Mouse (Mus musculus): Measurements from ENCODE around the gene Ubtd2.

Gene Ubtd2

DNA sequence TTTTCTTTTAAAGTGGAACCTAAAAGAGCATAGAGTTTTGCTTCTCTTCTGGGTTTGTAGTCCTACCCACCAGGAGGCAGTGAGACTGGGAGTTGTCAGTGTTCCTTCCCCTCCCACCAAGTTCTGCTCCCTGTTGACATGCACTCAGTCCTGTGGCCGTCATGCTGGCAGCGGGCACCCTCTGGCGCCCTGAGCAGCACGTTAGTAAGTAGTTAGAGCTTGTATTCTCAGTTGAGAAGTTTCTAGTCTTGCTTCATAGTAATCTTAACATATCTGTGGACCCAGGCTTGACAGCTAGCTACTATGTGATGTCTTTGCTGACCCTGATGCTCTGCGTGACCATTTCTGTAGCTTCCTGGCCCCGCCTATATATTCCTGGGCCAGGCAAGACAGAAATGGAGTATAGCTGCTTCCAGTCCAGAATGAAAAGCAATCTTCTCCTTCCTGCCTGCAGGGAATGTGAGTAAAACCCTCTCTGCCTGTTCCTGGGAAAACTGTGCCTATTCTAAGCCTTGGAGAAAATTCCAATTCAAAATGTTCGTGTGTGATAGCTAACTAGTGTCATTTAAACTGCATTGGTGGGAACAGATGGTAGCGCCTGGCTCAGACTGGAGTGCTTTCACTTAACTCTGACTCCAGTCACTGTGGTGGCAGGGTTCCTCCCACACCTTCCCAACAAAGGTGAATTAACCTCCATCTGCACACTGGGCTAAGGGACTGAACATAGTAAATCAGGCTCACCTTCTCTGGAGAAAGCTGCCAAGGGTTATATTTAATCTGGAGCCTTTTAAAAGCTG, 61.9 kb downstream of the Ubtd2 start:
- no peak for DNase-seq (ENCODE audit: low read depth, low spot score)

DNA sequence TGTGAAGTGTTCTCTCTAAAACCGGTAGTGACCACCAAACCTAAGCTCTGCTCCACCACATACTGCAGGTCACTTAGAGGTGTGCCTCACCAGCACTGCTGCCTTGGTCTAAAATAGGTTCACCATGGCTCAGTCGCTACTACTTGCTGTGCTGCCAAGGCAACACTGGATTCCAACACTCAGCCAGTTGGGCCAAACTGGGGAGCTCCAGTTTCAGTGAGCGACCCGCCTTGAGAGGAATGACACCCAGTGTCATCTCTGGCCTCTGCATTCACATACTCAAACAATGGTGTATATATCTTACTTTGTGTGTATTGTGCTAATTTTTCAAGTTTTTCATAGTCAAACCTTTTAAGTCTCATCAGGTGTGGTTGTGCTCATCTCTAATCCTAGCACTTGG, 63.6 kb downstream of the Ubtd2 start:
- no peak for DNase-seq (ENCODE audit: low read depth, low spot score)

- DNase-seq (ENCODE audit: low read depth, low spot score): no peak
Observed at GRCm38 (mm10) chr11:32519354-32519753, 64.2 kb downstream of the Ubtd2 start.

GRCm38 (mm10) chr11:32521246-32521645, 66.1 kb downstream of the Ubtd2 start:
- no peak for DNase-seq (ENCODE audit: low read depth, low spot score)

GRCm38 (mm10) chr11:32524122-32524920, 69.2 kb downstream of the Ubtd2 start:
- DNase-seq (ENCODE audit: low read depth, low spot score): no peak

DNA sequence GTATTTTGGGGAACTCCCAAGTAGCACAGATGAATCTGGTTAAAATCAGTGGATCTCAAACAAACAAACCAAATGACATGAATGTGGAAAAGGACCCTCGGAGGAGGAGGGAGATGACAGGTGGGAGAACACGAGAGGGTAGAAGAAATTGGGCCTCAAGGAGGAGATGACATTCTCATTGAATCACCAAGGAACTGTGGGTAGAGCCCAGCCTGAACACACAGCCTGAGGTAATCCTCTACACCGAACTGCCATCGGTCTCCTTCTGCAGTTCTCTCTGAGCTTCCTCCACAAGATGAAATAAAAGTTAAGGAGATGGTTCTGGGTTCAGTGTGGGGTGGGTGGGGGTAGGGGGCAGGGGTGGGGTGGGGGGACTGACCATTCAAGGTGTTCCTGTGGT, 71.8 kb downstream of the Ubtd2 start:
- no peak for DNase-seq (ENCODE audit: low read depth, low spot score)

DNA sequence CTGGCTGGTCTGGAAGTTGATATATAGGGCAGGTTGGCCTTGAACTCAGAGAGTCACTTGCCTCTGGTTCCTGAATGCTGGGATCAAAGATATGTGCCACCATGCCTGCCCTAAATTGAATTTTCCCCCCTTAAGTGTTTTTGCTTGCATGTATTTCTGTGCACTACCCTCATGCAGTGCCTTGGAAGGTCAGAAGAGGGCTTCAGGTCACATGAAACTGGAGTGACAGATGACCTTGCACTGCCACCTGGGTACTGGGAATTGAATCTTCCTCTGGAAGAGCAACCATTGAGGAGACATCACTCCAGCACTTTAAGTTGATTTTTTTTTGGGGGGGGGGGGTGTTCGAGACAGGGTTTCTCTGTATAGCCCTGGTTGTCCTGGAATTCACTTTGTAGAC, 75.0 kb downstream of the Ubtd2 start:
- DNase-seq (ENCODE audit: low read depth, low spot score): no peak

GRCm38 (mm10) chr11:32531871-32532764, 76.9 kb downstream of the Ubtd2 start, which contains the start of gene Efcab9:
Gene Efcab9, minus strand, starts transcription at chr11:32532081.
- DNase-seq (ENCODE audit: low read depth, low spot score): no peak

DNA sequence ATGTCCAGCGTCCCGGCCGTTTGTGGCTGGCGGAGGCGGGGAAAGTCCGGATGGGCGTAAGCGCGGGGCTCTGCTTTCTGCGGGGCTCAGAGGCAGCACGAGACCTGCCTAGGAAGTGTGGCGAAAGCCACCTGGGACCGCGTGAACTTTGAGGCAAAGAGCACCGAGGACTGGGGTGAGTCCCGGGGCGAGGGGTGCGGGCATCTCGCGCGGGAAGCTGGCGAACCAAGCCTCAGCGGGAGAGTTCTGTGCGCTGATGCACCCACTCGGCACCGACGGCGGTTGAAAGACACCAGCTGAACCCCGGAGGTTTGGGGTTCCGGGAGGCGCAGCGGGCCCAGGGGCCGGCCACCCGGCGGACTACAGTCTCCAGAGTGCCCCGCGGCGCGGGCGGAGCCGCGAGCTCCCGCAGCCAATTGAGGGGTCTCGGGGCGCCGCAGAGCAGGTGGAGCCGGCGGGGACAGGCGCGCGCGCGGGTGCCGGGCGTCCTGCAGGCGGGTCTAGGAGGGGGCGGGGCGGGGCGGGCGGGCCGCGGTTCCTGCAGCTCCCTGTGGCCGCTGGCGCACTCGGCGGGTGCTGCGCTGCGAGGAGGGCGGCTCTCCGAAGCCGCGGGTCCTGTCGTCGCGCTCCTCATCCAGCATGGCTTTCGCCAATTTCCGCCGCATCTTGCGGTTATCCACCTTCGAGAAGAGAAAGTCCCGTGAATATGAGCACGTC, 77.8 kb downstream of the Ubtd2 start, which contains the start of gene Stk10:
Stk10 (plus strand) TSS at position 541 of the 717 bp plus-strand sequence.
- DNase-seq (ENCODE audit: low read depth, low spot score): peak; percentile 72

DNA sequence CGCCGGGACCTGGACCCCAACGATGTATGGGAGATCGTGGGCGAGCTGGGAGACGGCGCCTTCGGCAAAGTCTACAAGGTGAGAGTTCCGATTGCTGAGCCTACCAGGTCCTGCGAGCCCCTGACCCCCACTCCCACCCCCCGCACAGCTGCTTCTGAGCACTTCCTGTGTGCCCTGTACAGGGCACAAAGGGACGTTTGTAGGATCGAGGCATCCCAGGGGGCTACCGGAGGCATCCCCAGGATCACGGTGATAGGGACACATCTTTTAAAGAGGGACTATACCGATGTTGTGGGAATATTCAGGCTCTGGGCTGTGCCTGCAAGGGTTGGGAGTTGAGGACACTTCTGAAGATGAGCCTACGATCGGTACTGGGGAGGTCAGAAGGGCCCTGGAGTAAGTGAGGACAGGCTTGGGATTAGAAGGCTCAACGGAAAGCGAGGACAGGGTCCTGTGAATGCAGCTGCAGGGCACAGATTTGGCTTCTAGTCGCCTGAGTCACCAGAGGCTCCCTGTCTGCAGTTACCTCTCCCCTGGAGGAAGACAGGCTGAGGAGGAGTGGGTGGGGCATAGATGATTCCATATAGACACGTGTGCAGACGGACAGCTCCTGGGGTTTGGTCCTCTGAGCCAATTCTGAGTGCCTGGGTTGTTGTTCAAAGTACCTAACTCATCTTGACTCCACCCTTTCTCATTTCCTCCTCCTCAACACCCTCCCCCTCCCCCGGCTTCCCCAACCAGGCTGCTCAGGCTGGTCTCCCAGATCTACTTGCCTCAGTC, 78.5 kb downstream of the Ubtd2 start:
- DNase-seq (ENCODE audit: low read depth, low spot score): no peak

DNA sequence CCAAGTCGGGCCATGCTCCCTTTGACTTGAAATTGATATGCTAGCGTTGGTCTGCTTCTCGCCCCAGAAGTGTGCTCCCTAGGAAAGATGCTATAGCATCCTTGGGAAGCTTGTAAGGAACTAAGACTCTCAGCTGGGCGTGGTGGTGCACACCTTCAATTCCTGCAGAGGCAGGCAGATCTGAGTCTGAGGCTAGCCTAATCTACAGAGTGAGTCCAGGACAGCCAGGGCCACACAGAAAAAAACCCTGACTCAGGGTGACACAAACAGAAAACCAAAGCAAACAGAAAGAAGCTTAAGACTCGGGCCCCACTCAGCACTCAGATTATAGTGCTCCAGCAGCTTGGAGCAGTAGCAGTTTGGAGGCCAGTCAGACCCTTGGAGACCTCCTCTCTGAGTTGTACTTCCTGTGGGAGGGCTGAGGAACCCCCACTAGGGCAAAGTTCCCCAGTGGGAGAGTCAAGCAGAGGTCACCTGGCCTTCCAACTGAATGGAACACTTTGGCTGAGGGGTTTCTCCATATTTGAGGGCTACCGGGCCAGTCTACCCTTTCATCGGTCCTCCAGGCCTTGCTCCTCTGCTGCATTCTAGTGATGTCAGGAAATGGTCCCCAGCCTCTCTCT, 79.4 kb downstream of the Ubtd2 start:
- no peak for DNase-seq (ENCODE audit: low read depth, low spot score)

DNA sequence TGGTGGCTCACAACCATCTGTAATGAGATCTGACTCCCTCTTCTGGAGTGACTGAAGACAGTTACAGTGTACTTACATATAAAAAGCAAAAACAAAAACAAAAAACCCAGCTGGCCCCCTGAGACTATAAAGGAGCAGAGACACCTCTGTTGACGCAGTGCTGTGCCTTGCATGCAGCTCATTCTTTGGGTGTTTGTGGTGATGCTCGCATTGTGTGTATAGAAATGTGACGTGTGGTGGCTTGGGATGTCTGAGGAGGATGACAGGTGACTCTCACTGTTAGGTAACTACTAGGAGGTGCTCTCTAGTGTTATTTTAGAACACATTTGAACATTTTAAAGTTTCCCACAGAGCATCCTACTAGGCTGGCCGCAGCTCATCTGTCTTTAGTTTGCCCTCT, 80.5 kb downstream of the Ubtd2 start:
- no peak for DNase-seq (ENCODE audit: low read depth, low spot score)

- DNase-seq (ENCODE audit: low read depth, low spot score): no peak
Observed at GRCm38 (mm10) chr11:32536954-32537353, 81.8 kb downstream of the Ubtd2 start.

DNA sequence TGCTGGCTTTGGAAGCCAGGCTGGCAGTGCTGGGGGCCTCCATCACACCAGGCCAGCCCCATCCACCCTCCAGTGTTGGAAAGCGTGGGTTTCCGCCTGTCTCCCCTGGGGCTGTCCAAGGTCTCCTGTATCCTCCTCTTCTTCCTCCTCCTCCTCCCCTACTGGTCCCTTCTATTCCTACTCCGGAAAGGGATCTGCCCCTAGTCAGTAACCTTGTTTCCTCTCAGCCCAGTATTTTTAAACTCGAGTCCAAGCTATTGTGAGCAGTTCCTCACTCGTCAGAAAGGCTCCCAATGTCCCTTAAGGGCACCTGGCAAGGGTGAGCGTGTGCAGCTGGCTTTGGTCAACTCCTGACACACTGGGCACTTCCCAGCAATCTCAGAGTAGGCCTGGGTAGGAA, 83.3 kb downstream of the Ubtd2 start:
- no peak for DNase-seq (ENCODE audit: low read depth, low spot score)

DNA sequence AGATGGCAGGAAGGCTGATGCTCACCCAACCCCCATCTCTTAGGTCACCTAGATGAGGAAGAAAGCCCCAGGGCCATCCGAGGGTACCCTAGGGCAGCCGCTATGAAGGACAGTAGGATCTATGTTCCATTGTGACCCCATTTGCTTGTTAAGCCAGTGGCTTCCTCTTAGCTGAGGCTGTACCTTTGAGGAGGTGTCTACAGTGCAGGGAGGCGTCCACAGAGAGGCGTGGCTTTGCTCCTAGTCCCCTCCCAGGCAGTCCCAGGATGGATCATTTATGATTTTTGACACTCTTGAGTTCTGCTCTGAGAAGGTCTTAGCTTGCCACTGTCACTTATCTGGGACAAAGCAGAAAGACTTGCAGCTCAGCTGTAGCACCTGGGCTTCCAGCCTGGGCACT, 83.7 kb downstream of the Ubtd2 start:
- DNase-seq (ENCODE audit: low read depth, low spot score): no peak

GRCm38 (mm10) chr11:32539717-32540116, 84.5 kb downstream of the Ubtd2 start:
- no peak for DNase-seq (ENCODE audit: low read depth, low spot score)

DNA sequence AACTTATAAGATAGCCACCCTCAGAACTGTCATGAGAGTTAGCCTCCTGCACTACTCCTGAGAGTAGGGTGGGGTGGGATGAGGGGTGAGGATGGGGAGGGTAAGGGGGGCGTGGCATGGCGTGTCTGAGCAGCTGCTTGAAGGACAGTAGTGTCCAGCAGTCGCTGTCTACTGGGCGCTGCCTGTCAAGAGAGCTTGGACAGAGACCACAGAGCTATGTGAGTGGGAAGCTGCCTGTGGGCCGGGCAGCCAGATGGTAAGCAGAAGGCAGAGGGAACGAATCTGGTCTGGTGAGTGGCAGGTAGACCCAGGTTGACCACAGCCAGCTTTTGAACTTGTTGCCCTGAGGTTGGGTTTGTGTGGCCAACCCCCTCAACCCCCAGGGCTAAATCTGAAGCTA, 85.3 kb downstream of the Ubtd2 start:
- DNase-seq (ENCODE audit: low read depth, low spot score): no peak

DNA sequence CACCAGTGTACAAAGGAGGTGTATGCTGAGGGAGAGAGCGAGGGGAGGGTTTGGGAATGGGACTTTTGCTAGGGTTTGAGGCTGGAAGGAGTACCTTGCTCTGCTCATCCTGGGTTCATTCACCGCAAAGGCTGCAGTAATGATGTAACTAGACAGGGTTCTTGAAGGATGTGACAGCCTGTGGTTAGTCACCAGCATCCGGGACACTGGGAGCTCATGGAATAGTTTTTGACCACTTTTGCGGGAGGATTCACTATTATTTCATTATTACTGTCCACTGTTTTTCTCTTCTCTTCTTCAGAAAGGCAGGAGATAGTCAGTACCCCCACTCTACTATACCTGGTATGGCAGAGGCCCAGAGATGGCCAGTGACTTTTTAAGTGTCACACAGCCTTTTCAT, 87.0 kb downstream of the Ubtd2 start:
- no peak for DNase-seq (ENCODE audit: low read depth, low spot score)

GRCm38 (mm10) chr11:32542687-32543411, 87.7 kb downstream of the Ubtd2 start:
- no peak for DNase-seq (ENCODE audit: low read depth, low spot score)
